Mouse (Mus musculus) stomach, postnatal 0 days (tissue): ENCODE measurements around the gene Cox19. TPM values are rescaled to one million over a fixed set of nuclear protein-coding genes. Genes with fewer than 3 reads are reported as not detected.
A peak's percentile ranks its signal among the peaks of the same experiment; 100 is the strongest.
"Not testable (repeated sequence)": the region's sequence is repeated elsewhere in the genome, so short reads cannot be mapped to it uniquely, and the experiment has no call there.

ENCODE experiments used
- ATAC-seq: fragments of 200-750 bp; cut with Nextera tagmentation; 2 replicates; pipeline ENCODE4 v1.8.0; 2017; ENCODE audit not compliant: low FRiP score, low TSS enrichment
- DNase-seq: peaks from one replicate; pipeline ENCODE4 v3.0.0-alpha.2; 2016; ENCODE audit warnings: low spot score
- H3K27ac ChIP-seq: fragments of 300-500 bp; sonication (generic); replicated peaks from 2 replicates; pipeline ENCODE4 v1.5.1; 2014; ENCODE audit warnings: mild to moderate bottlenecking, control low read depth
- H3K27me3 ChIP-seq: fragments of 300-500 bp; sonication (generic); 2 replicates; pipeline ENCODE4 v1.6.1; 2014; ENCODE audit warnings: low read length; ENCODE audit not compliant: control insufficient read depth, insufficient read depth
- H3K36me3 ChIP-seq: fragments of 300-500 bp; sonication (generic); 2 replicates; pipeline ENCODE4 v1.6.1; 2014; ENCODE audit warnings: low read length, mixed read lengths; ENCODE audit not compliant: control insufficient read depth, insufficient read depth
- H3K4me1 ChIP-seq: fragments of 300-500 bp; sonication (generic); replicated peaks from 2 replicates; pipeline ENCODE4 v1.6.1; 2014; ENCODE audit warnings: antibody characterized with exemption; ENCODE audit not compliant: control insufficient read depth, insufficient read depth
- H3K4me2 ChIP-seq: fragments of 300-500 bp; sonication (generic); replicated peaks from 2 replicates; pipeline ENCODE4 v1.6.1; 2014; ENCODE audit warnings: low read depth, mild to moderate bottlenecking, control low read depth, moderate library complexity
- H3K4me3 ChIP-seq: fragments of 300-500 bp; sonication (generic); 2 replicates; pipeline ENCODE4 v1.5.1; 2014; ENCODE audit warnings: low read depth, low read length, control low read depth
- H3K9ac ChIP-seq: fragments of 300-500 bp; sonication (generic); 2 replicates; pipeline ENCODE4 v1.6.1; 2014; ENCODE audit warnings: mild to moderate bottlenecking, low read length, control low read depth, mixed read lengths
- H3K9me3 ChIP-seq: fragments of 300-500 bp; sonication (generic); 2 replicates; pipeline ENCODE4 v1.6.1; 2016; ENCODE audit warnings: low read length; ENCODE audit not compliant: control insufficient read depth
- CTCF ChIP-seq: IDR thresholded peaks from 2 replicates; pipeline ENCODE4 v1.5.1; 2016; ENCODE audit warnings: antibody characterized with exemption, low read depth, mild to moderate bottlenecking, moderate library complexity
- EP300 ChIP-seq: optimal IDR thresholded peaks from 2 replicates; pipeline ENCODE3; 2016; ENCODE audit warnings: antibody characterized with exemption
- WGBS: fragments of 180-500 bp; shearing (Covaris S2); extraction: QIAGEN DNeasy Blood & Tissue Kit; methylation state at CpG from one replicate; pipeline ENCODE4 v1.1.7; 2014; 5-methylcytosine and 5-hydroxymethylcytosine counted together
- polyA plus RNA-seq: library from polyadenylated mRNA; unstranded; fragments of >200 nt; fragmentation: Nextera tagmentation; extraction: Ambion mirVana; gene quantifications from 2 replicates; pipeline ENCODE4 v1.2.1, GENCODE M21; 2015

The Cox19 gene
- polyA plus RNA-seq, 1 experiment from 2014 or later = 114 TPM

- not testable (repeated sequence) for H3K9me3 ChIP-seq, H3K27me3 ChIP-seq, H3K4me1 ChIP-seq, ATAC-seq, H3K4me2 ChIP-seq, H3K27ac ChIP-seq, H3K9ac ChIP-seq, H3K4me3 ChIP-seq, DNase-seq
- WGBS = 92% methylated on average over 10 of the region's 10 CpGs
- TF ChIP-seq CTCF = peak; percentile 51
- H3K36me3 ChIP-seq = peaks cover 10% of the 10 kb centered on the region
These were observed 16.8 kb downstream of the Cox19 start for GRCm38 (mm10) chr5:139334394-139334793.

GRCm38 (mm10) chr5:139333301-139334013 lies 17.8 kb downstream of the Cox19 start:
- no peaks in the 10 kb centered on the region for H3K27me3 ChIP-seq
- H3K4me2 ChIP-seq = no peak overlapping the region
- no peak overlapping the region for H3K4me3 ChIP-seq
- DNase-seq (peak; percentile 60), ATAC-seq (no peak)
- peak overlapping the region; percentile 88 for H3K27ac ChIP-seq
- H3K36me3 ChIP-seq = peaks cover 7% of the 10 kb centered on the region
- H3K9ac ChIP-seq = no peak overlapping the region
- no peaks in the 10 kb centered on the region for H3K4me1 ChIP-seq
- TF ChIP-seq CTCF (peak; percentile 42), EP300 (no peak)
- 69% methylated on average over 16 of the region's 16 CpGs for WGBS
- no peaks in the 10 kb centered on the region for H3K9me3 ChIP-seq

GRCm38 (mm10) chr5:139332590-139333272 lies 18.5 kb downstream of the Cox19 start:
- ATAC-seq = peak; percentile 84
- WGBS = 70% methylated on average over 8 of the region's 8 CpGs
- peak overlapping the region; percentile 88 for H3K27ac ChIP-seq

DNA sequence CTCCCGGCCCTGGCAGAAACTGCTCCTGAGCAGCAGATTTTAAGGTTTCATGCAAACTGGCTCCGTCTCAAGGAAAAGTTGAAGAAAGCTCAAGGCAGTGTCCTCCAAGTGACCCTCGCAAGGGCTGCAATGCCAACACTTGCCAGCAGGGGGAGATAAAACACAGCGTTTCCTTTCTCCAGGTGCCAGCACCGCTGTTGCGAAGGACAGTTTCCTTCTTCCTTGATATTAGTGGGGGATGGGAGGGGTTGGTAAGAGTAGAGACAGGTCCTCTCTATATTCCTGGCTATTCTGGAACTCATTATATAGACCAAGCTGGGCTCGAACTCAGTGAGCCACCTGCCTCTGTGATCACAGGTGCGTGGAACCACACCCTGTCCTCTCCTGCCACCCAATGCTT lies 19.5 kb downstream of the Cox19 start:
- Histone ChIP-seq H3K4me1 (no peaks in the 10 kb centered on the region), H3K4me2 (no peak overlapping the region), H3K9me3 (no peaks in the 10 kb centered on the region), H3K9ac (no peak overlapping the region), H3K27ac (peak overlapping the region; percentile 88), H3K27me3 (no peaks in the 10 kb centered on the region), H3K4me3 (no peak overlapping the region), H3K36me3 (peaks cover 3% of the 10 kb centered on the region; the same call in 1 of the 2 replicates)
- DNase-seq = peak; percentile 91
- peak; percentile 27 for ATAC-seq
- 15% methylated on average over 8 of the region's 8 CpGs for WGBS
- TF ChIP-seq CTCF = peak; percentile 99
- TF ChIP-seq EP300 = no peak

More at GRCm38 (mm10) chr5:139332590-139333272, 18.5 kb downstream of the Cox19 start:
- DNase-seq = peak; percentile 84
- TF ChIP-seq EP300 = no peak
- TF ChIP-seq CTCF = no peak
- Histone ChIP-seq H3K4me2 (no peak overlapping the region), H3K4me1 (no peaks in the 10 kb centered on the region), H3K36me3 (peaks cover 7% of the 10 kb centered on the region), H3K27me3 (no peaks in the 10 kb centered on the region), H3K9me3 (no peaks in the 10 kb centered on the region), H3K9ac (no peak overlapping the region), H3K4me3 (no peak overlapping the region)

DNA sequence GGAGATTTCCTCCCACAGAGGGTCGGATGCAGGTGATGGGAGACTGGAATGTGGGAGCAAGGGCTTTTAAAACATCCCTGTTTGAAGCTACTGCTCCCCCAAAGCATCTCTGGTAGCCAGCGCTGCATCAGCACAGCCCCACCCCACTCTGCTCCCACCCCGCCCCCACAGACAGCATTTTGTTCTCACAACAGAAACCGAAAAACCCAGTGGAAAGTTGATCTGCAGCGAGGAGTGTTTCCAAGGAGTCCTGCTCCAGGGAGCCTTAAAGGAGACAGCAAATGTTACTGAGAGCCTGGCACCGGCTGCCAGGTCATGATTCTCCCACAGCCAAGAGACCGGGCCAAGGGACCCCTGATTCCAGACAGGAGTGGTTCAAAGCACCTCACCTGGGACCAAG lies 20.5 kb downstream of the Cox19 start:
- H3K4me2 ChIP-seq = no peak overlapping the region
- 54% methylated on average over 7 of the region's 7 CpGs for WGBS
- H3K4me3 ChIP-seq = no peak overlapping the region
- no peaks in the 10 kb centered on the region for H3K4me1 ChIP-seq
- H3K27me3 ChIP-seq = no peaks in the 10 kb centered on the region
- TF ChIP-seq EP300 (no peak), CTCF (no peak)
- DNase-seq (no peak), ATAC-seq (no peak)
- H3K9me3 ChIP-seq = no peaks in the 10 kb centered on the region
- no peak overlapping the region for H3K9ac ChIP-seq
- H3K27ac ChIP-seq = 0 out of 2 replicates have a peak overlapping the region, but pooled peaks have one; percentile 24
- no peaks in the 10 kb centered on the region for H3K36me3 ChIP-seq

- Histone ChIP-seq H3K36me3 (no peaks in the 10 kb centered on the region), H3K27ac (no peak overlapping the region), H3K4me1 (0 out of 2 replicates have a peak, but pooled peaks cover 2% of the 10 kb centered on the region), H3K27me3 (no peaks in the 10 kb centered on the region), H3K4me3 (no peak overlapping the region), H3K9ac (no peak overlapping the region), H3K4me2 (no peak overlapping the region), H3K9me3 (no peaks in the 10 kb centered on the region)
- ATAC-seq = no peak
- WGBS = 67% methylated on average over 7 of the region's 7 CpGs
- no peak for TF ChIP-seq EP300
- no peak for TF ChIP-seq CTCF
- no peak for DNase-seq
These were observed 23.6 kb downstream of the Cox19 start for GRCm38 (mm10) chr5:139327634-139328020.
